Mouse (Mus musculus): Measurements from ENCODE around the gene Ccdc9. TPM values are rescaled to one million over a fixed set of nuclear protein-coding genes. Genes with fewer than 3 reads are reported as not detected.

Gene Ccdc9
- total and polyA plus RNA-seq, 3 experiments: 63.6 to 97.1 TPM; not detected in 1

DNA sequence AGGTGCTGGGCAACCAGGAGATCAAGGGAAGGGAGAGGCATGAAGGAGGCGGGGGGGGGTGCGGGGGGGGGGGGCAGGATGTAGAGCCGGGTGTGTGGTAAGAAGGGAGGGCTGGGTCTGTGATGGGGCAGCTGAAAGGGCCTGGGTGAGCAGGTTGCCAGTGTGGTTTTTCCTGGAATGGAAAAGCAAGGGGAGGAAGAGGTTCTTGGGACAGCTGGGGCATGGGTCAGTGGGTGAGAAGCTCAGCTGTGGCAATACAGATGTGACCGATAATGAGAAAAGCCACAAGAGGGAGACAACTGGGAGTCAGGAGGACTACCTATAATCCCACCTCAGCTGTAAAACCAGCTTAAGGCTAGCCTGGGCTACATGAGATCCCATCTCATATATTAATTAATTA is 40.6 kb downstream of the Ccdc9 start:
- no peak for DNase-seq (ENCODE audit: low read depth, low spot score)
- H3K4me1 ChIP-seq (ENCODE audit: control insufficient read depth in 1 of 2, insufficient read depth in 2 of 2, low read length in 2 of 2): peaks cover 0 to 10% of the 10 kb centered on the region in 2 experiments; a peak in 3 of 4 replicates
- H3K79me2 ChIP-seq (ENCODE audit: control insufficient read depth, insufficient read depth, low read length, poor library complexity): no peaks in the 10 kb centered on the region
- H3K27ac ChIP-seq (ENCODE audit: control insufficient read depth, low read depth, low read length): no peak overlapping the region
- H3K36me3 ChIP-seq (ENCODE audit: control insufficient read depth in 1 of 2, insufficient read depth in 2 of 2, low read length in 2 of 2): peaks cover 0 to 5% of the 10 kb centered on the region in 2 experiments; a peak in 2 of 4 replicates
- H3K27me3 ChIP-seq (ENCODE audit: control insufficient read depth in 1 of 2, insufficient read depth in 2 of 2, low read length in 2 of 2): peaks cover 0 to 3% of the 10 kb centered on the region in 2 experiments; a peak in 3 of 4 replicates
- no peak overlapping the region for H3K4me3 ChIP-seq (ENCODE audit: control insufficient read depth in 1 of 2, insufficient read depth in 1 of 2, low read depth in 2 of 2, low read length in 2 of 2)
- no peaks in the 10 kb centered on the region for H3K9me3 ChIP-seq (replicated peaks; ENCODE audit: insufficient read depth, low read length)
- TF ChIP-seq ELF1 (IDR thresholded peaks at IDR 0.05; ENCODE audit: low read depth, low read length) (no peak), POLR2AphosphoS2 (IDR thresholded peaks at IDR 0.05; ENCODE audit: low read length) (no peak), EP300 (IDR thresholded peaks at IDR 0.05; ENCODE audit: low read depth in 1 of 2, low read length in 2 of 2) (no peak), ZMIZ1 (IDR thresholded peaks at IDR 0.05; ENCODE audit: low read depth, low read length) (no peak)
- no peak overlapping the region for H3K9ac ChIP-seq (ENCODE audit: control insufficient read depth, low read depth, low read length, poor library complexity, severe bottlenecking)

DNA sequence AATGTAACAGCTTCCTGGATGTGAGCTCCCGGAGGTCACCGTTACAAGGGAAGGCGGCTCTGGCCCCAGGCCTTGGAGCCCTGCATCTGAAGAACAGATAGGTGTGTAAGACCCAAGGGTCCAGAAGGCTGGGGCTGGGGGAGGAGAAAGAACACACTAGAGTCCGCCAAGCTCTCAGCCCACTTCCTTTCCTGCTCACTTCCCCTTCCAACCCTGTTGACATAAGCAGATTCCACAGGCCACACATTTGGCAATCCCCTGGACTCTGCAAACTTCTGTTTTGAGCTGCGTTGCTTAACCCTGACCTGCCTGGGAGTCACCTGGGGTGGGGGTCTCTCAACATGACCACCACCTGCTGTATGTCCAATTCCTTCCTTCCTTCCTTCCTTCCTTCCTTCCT is 42.5 kb downstream of the Ccdc9 start, which contains the start of gene C5ar2:
C5ar2 (minus strand) TSS at position 88 of the 400 bp plus-strand sequence.
- Histone ChIP-seq H3K27ac (ENCODE audit: control insufficient read depth, low read depth, low read length) (no peak within 1 kb of the TSS), H3K79me2 (ENCODE audit: control insufficient read depth, insufficient read depth, low read length, poor library complexity) (no peaks in the 10 kb centered on the region), H3K9ac (ENCODE audit: control insufficient read depth, low read depth, low read length, poor library complexity, severe bottlenecking) (no peak within 1 kb of the TSS), H3K4me3 (ENCODE audit: control insufficient read depth in 1 of 2, insufficient read depth in 1 of 2, low read depth in 2 of 2, low read length in 2 of 2) (no peak within 1 kb of the TSS), H3K36me3 (ENCODE audit: control insufficient read depth in 1 of 2, insufficient read depth in 2 of 2, low read length in 2 of 2) (peaks cover 0 to 17% of the 10 kb centered on the region in 2 experiments; a peak in 2 of 4 replicates), H3K27me3 (ENCODE audit: control insufficient read depth in 1 of 2, insufficient read depth in 2 of 2, low read length in 2 of 2) (peaks cover 0 to 1% of the 10 kb centered on the region in 2 experiments; a peak in 1 of 4 replicates), H3K4me1 (ENCODE audit: control insufficient read depth in 1 of 2, insufficient read depth in 2 of 2, low read length in 2 of 2) (peaks cover 3 to 21% of the 10 kb centered on the region in 2 experiments; a peak in 3 of 4 replicates), H3K9me3 (replicated peaks; ENCODE audit: insufficient read depth, low read length) (no peaks in the 10 kb centered on the region)
- TF ChIP-seq BHLHE40 (IDR thresholded peaks at IDR 0.05; ENCODE audit: borderline replicate concordance, low read depth, low read length) (no peak), POLR2AphosphoS5 (IDR thresholded peaks at IDR 0.05; ENCODE audit: borderline replicate concordance, low read depth, low read length) (no peak), SMC3 (IDR thresholded peaks at IDR 0.05; ENCODE audit: low read depth, low read length) (no peak), NELFE (IDR thresholded peaks at IDR 0.05; ENCODE audit: low read depth, low read length) (no peak), ZMIZ1 (IDR thresholded peaks at IDR 0.05; ENCODE audit: low read depth, low read length) (no peak)
- peak; percentile 27 for DNase-seq (ENCODE audit: low read depth, low spot score)

DNA sequence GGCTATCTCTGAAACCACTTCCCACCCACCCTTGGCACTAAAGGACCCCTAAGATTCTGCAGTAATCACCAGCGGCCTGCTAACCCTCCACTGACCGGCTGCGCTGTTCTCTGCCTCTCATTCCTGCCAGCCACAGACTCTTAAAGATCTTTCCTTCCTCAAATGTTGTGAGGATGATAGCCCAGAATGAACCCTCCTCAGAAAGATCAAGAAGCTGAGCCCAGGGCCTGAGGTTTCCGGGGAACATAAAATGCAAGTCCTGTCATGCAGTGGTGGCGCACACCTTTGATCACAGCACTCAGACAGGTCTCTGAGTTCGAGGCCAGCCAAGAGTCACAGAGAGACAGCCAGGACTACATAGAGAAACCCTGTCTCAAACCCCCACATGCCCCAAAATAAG is 44.4 kb downstream of the Ccdc9 start:
- TF ChIP-seq MYC (IDR thresholded peaks at IDR 0.05; ENCODE audit: low read depth, low read length) (no peak), MXI1 (IDR thresholded peaks at IDR 0.05; ENCODE audit: low read depth, low read length) (no peak), RCOR1 (IDR thresholded peaks at IDR 0.05; ENCODE audit: low read depth, low read length) (no peak), TBP (IDR thresholded peaks at IDR 0.05; ENCODE audit: low read depth, low read length) (peak; percentile 86)
- Histone ChIP-seq H3K27me3 (ENCODE audit: control insufficient read depth in 1 of 2, insufficient read depth in 2 of 2, low read length in 2 of 2) (0 out of 4 replicates have a peak, but pooled peaks cover 0 to 1% of the 10 kb centered on the region in 2 experiments), H3K27ac (ENCODE audit: control insufficient read depth, low read depth, low read length) (peak overlapping the region; percentile 62), H3K9me3 (replicated peaks; ENCODE audit: insufficient read depth, low read length) (no peaks in the 10 kb centered on the region), H3K79me2 (ENCODE audit: control insufficient read depth, insufficient read depth, low read length, poor library complexity) (no peaks in the 10 kb centered on the region), H3K4me3 (ENCODE audit: control insufficient read depth in 1 of 2, insufficient read depth in 1 of 2, low read depth in 2 of 2, low read length in 2 of 2) (peak overlapping the region; percentile 10 to 49), H3K9ac (ENCODE audit: control insufficient read depth, low read depth, low read length, poor library complexity, severe bottlenecking) (peak overlapping the region; percentile 38), H3K36me3 (ENCODE audit: control insufficient read depth in 1 of 2, insufficient read depth in 2 of 2, low read length in 2 of 2) (peaks cover 0 to 17% of the 10 kb centered on the region in 2 experiments; a peak in 2 of 4 replicates), H3K4me1 (ENCODE audit: control insufficient read depth in 1 of 2, insufficient read depth in 2 of 2, low read length in 2 of 2) (peaks cover 3 to 21% of the 10 kb centered on the region in 2 experiments; a peak in 3 of 4 replicates)
- peak; percentile 54 for DNase-seq (ENCODE audit: low read depth, low spot score)
